Mouse (Mus musculus) cerebellum, adult 2 months (tissue): Measurements from ENCODE around the gene Rab21.

Experiments used
- CTCF ChIP-seq: fragments of 200-500 bp; IDR thresholded peaks from 2 replicates; pipeline ENCODE4 v1.5.1; 2011; ENCODE audit warnings: low read depth, mild to moderate bottlenecking, control low read depth, low read length, moderate library complexity, borderline replicate concordance; ENCODE audit not compliant: insufficient read depth
- POLR2A ChIP-seq: fragments of 200-500 bp; IDR thresholded peaks from 2 replicates; pipeline ENCODE4 v1.6.1; 2011; ENCODE audit warnings: low read length, control low read depth, borderline replicate concordance; ENCODE audit not compliant: insufficient read depth

DNA sequence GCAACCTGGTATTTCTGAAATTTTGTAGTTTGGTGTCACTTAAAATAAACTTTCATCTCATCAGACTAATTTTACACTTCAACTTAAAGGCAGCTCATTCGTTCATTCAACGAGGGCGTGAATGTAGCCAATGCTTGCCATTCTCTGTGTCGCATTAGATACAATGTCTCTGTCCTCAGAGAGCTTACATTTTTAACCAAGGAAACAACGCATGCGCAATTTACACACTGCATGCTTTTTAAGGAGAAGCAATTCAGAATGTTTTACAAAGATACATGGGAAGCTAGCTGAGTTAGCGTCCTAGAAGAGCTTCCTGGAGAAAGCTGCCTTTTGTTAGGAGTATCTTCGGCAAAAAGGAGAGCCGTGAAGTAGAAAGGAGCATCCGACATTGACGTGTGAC, 919 bp upstream of the Rab21 start:
- TF ChIP-seq POLR2A (no peak), CTCF (no peak)
